Mouse (Mus musculus): ENCODE results near the gene Dennd6a.

DNA sequence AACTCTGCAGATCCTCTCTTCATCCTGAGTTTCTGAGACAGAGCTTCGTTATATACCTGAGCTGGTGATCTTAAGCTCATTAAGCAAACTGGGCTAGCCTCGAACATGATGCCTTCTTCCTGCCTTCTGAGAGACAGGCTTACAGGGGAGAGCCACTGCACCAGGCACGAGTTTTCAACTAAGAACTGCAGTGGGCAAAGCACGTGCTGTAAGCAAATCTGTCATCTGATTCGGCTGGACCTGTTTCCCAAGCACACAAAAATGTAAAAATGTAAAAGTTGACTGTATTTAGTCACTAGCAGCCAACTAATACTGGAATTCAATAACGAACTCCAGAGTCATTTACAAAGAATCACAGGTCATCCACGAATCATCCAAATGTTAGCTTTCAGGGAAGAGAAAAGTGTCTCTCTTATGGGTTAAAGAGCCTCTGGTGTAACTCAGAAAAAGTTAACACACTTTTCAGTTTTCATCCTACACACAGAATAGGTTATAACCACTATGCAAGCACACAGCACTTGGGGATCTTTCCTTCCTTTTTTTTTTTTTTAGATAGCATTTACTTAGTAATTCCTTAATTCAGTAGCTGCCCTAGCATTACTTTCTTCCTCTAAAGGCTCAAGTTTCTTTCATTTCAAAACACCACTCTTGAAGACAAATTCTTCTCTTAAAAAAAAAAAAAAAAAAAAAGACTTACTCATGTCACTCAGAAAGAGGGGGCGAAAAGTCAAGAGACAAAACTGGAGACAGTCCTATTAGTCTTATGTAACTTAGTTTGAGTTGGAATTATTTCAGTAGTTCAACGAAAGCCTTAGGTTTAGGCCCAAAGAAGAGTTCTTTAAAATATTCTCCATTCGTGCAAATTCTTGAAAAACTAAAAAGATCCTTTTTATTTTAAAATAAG is 42.0 kb upstream of the Dennd6a start:
- TF ChIP-seq CTCF (IDR thresholded peaks at IDR 0.05; ENCODE audit: extremely low read depth, insufficient read depth, insufficient read length, insufficient replicate concordance) (no peak), POLR2A (IDR thresholded peaks at IDR 0.05; ENCODE audit: low read depth, low read length) (no peak)

Data from spleen, adult 2 months (tissue).